Mouse (Mus musculus) lung, postnatal 0 days (tissue): ENCODE measurements around the gene Slc6a18. TPM values are rescaled to one million over a fixed set of nuclear protein-coding genes. Genes with fewer than 3 reads are reported as not detected.
A peak's percentile ranks its signal among the peaks of the same experiment; 100 is the strongest.

Experiments used
- ATAC-seq: fragments of 200-750 bp; cut with Nextera tagmentation; 2 replicates; pipeline ENCODE4 v1.8.0; 2017; ENCODE audit warnings: moderate library complexity
- DNase-seq: peaks from one replicate; pipeline ENCODE4 v3.0.0-alpha.2; 2016; ENCODE audit warnings: low spot score
- H3K27ac ChIP-seq: fragments of 300-500 bp; sonication (generic); 2 replicates; pipeline ENCODE4 v1.5.1; 2014; ENCODE audit warnings: antibody characterized with exemption, mild to moderate bottlenecking, low read length, mixed read lengths
- H3K27me3 ChIP-seq: fragments of 300-500 bp; sonication (generic); replicated peaks from 2 replicates; pipeline ENCODE4 v1.6.1; 2014; ENCODE audit warnings: low read length, mixed read lengths; ENCODE audit not compliant: insufficient read depth
- H3K36me3 ChIP-seq: fragments of 300-500 bp; sonication (generic); 2 replicates; pipeline ENCODE4 v1.6.1; 2014; ENCODE audit warnings: low read length, mixed read lengths; ENCODE audit not compliant: insufficient read depth
- H3K4me1 ChIP-seq: fragments of 300-500 bp; sonication (generic); 2 replicates; pipeline ENCODE4 v1.6.1; 2014; ENCODE audit warnings: antibody characterized with exemption, low read depth, low read length, mixed read lengths; ENCODE audit not compliant: insufficient read depth
- H3K4me2 ChIP-seq: fragments of 300-500 bp; sonication (generic); replicated peaks from 2 replicates; pipeline ENCODE4 v1.6.1; 2014; ENCODE audit warnings: low read depth, mild to moderate bottlenecking, low read length, moderate library complexity, mixed read lengths
- H3K4me3 ChIP-seq: fragments of 300-500 bp; sonication (generic); 2 replicates; pipeline ENCODE4 v1.5.1; 2014; ENCODE audit warnings: low read depth, low read length
- H3K9ac ChIP-seq: fragments of 300-500 bp; sonication (generic); replicated peaks from 2 replicates; pipeline ENCODE4 v1.6.1; 2014; ENCODE audit warnings: low read depth, mild to moderate bottlenecking
- H3K9me3 ChIP-seq: fragments of 300-500 bp; sonication (generic); 2 replicates; pipeline ENCODE4 v1.6.1; 2016; ENCODE audit warnings: low read length, mixed read lengths
- CTCF ChIP-seq: IDR thresholded peaks from 2 replicates; pipeline ENCODE4 v1.5.1; 2016; ENCODE audit warnings: antibody characterized with exemption, mild to moderate bottlenecking
- EP300 ChIP-seq: IDR thresholded peaks from 2 replicates; pipeline ENCODE4 v1.6.1; 2016; ENCODE audit warnings: antibody characterized with exemption, mild to moderate bottlenecking, control low read depth
- WGBS: fragments of 180-500 bp; shearing (Covaris S2); extraction: QIAGEN DNeasy Blood & Tissue Kit; methylation state at CpG from one replicate; pipeline ENCODE4 v1.1.7; 2014; 5-methylcytosine and 5-hydroxymethylcytosine counted together
- polyA plus RNA-seq: library from polyadenylated mRNA; unstranded; fragments of >200 nt; fragmentation: Nextera tagmentation; extraction: Ambion mirVana; gene quantifications from 2 replicates; pipeline ENCODE4 v1.2.1, GENCODE M21; 2015

Slc6a18 gene
- polyA plus RNA-seq, 1 experiment from 2014 or later: not detected

GRCm38 (mm10) chr13:73626410-73626744, 51.4 kb downstream of the Slc6a18 start:
- ATAC-seq (no peak), DNase-seq (no peak)
- no peak overlapping the region for H3K27ac ChIP-seq
- peaks cover 4% of the 10 kb centered on the region; the same call in 1 of the 2 replicates for H3K4me1 ChIP-seq
- H3K27me3 ChIP-seq: no peaks in the 10 kb centered on the region
- H3K36me3 ChIP-seq: no peaks in the 10 kb centered on the region
- TF ChIP-seq EP300: no peak
- no peak for TF ChIP-seq CTCF
- H3K4me3 ChIP-seq: peak overlapping the region; percentile 46
- peak overlapping the region; percentile 83 for H3K4me2 ChIP-seq
- no peak overlapping the region for H3K9ac ChIP-seq
- 51% methylated on average over 6 of the region's 6 CpGs for WGBS
- no peaks in the 10 kb centered on the region for H3K9me3 ChIP-seq

GRCm38 (mm10) chr13:73620637-73621036, 57.2 kb downstream of the Slc6a18 start:
- Histone ChIP-seq H3K9ac (no peak overlapping the region), H3K4me2 (no peak overlapping the region), H3K4me1 (no peaks in the 10 kb centered on the region), H3K9me3 (no peaks in the 10 kb centered on the region), H3K4me3 (no peak overlapping the region), H3K27ac (no peak overlapping the region), H3K27me3 (no peaks in the 10 kb centered on the region), H3K36me3 (peaks cover 24% of the 10 kb centered on the region; the same call in 1 of the 2 replicates)
- 66% methylated on average over 6 of the region's 6 CpGs for WGBS
- ATAC-seq: no peak
- no peak for TF ChIP-seq EP300
- TF ChIP-seq CTCF: peak; percentile 45
- DNase-seq: no peak

- 90% methylated on average over 5 of the region's 5 CpGs for WGBS
- DNase-seq: no peak
- no peaks in the 10 kb centered on the region for H3K27me3 ChIP-seq
These were observed 59.4 kb downstream of the Slc6a18 start for GRCm38 (mm10) chr13:73618406-73618805.

More at GRCm38 (mm10) chr13:73618406-73618805, 59.4 kb downstream of the Slc6a18 start:
- no peaks in the 10 kb centered on the region for H3K9me3 ChIP-seq
- no peak overlapping the region for H3K4me2 ChIP-seq
- no peaks in the 10 kb centered on the region for H3K4me1 ChIP-seq
- ATAC-seq: no peak
- no peak overlapping the region for H3K4me3 ChIP-seq
- no peak overlapping the region for H3K27ac ChIP-seq
- H3K9ac ChIP-seq: no peak overlapping the region
- H3K36me3 ChIP-seq: peaks cover 36% of the 10 kb centered on the region; the same call in 1 of the 2 replicates
- no peak for TF ChIP-seq EP300

Other genes starting within 250 kb of the Slc6a18 start
- gene Lpcat1, start 210.8 kb downstream of the Slc6a18 start, polyA plus RNA-seq: 368 and 414 TPM in 2 replicates
- gene Slc6a3, start 141.3 kb downstream of the Slc6a18 start, polyA plus RNA-seq: 0.05 and 0.08 TPM in 2 replicates
- 100 and 103 TPM in 2 replicates for gene Clptm1l, start 74.0 kb downstream of the Slc6a18 start, polyA plus RNA-seq
- 0.43 and 0.94 TPM in 2 replicates for gene Tert, start 51.1 kb downstream of the Slc6a18 start, polyA plus RNA-seq
- not detected in 2 replicates for gene Slc6a19, start 26.8 kb upstream of the Slc6a18 start, polyA plus RNA-seq
- gene Slc12a7, start 55.1 kb upstream of the Slc6a18 start, polyA plus RNA-seq: 10.4 and 10.5 TPM in 2 replicates
- 3.1 and 3.2 TPM in 2 replicates for gene Nkd2, start 169.6 kb upstream of the Slc6a18 start, polyA plus RNA-seq